Mouse (Mus musculus) ovary, postnatal 10 days (tissue): ENCODE measurements around the gene Pigg.
A peak's percentile ranks its signal among the peaks of the same experiment; 100 is the strongest.

Experiments
- DNase-seq: peaks from one replicate; pipeline ENCODE4 v3.0.0; 2022; ENCODE audit warnings: low spot score

Pigg gene

DNA sequence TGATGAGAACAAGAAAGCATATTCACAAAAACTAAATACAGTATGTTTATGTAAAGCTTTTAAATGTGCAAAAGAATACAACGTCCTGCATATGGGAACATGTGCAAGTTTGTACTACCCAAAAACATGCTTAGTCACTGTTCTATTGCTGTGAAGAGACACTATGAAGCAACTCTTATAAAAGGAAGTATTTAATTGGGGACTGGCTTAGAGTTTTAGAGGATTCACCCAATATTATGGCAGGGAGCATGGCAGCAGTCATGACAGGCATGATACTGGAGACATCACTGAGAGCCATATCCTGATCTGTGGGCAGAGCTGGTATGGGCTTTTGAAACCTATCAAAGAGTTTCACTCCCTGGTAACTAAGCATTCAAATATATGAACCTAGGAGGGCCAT, 45.5 kb downstream of the Pigg start:
- DNase-seq, result no peak

DNA sequence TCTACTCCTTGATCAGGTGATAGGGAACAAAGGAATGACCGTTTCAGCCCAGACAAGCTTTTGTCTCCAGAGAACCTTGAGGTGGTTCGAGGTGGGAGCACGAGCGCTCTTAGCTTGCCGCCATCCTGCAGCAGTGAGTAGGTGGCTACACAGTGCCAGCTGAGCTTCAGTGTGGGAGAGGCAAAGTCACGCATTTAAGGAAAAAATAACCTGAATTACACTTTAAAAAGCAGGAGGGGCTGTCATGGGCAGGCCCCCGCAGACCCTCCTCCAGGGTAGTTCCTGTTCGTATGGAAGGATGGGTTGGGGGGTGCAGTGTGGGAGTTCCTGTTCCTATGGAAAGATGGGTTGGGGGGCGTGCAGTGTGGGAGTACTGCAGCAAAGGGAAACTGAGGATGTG, 47.1 kb downstream of the Pigg start:
- no peak for DNase-seq

DNA sequence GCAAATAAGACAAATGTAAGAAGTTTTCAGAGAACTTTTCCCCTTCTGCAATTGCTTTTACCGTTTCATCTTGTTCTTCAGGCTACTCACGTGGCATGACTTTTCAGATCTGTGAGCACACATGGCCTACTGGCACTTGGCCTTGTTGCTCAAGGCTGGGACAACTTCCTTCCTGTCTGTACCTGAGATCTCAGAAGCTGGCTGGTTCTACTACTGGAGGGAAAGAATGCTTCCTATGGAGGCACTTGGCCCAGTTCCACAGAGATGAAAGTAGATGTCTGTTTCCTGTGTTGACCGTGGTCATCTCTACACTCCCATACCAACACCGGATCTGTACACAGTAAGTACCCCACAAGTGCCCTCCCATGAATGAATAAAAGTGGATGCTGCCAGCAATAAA, 47.8 kb downstream of the Pigg start:
- DNase-seq, result no peak

DNA sequence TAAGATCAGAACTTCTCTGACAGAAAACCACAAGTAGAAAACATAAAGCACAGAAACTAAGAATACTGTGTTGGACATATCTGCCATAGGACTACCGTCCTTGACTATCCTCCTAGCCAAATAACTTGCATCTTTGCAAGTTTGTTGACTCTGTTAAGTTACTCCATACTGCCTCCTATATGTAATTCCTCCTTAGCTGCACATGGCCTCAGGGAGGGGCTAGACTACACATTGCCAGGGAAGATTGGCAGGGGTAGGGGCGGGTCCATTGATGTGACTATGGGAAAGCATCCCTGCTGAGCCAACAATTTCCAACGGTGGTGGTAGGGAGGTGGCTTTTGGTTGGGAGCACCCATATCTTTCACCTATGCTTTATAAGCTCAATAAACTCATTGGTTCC, 49.9 kb downstream of the Pigg start:
- DNase-seq, result no peak

DNA sequence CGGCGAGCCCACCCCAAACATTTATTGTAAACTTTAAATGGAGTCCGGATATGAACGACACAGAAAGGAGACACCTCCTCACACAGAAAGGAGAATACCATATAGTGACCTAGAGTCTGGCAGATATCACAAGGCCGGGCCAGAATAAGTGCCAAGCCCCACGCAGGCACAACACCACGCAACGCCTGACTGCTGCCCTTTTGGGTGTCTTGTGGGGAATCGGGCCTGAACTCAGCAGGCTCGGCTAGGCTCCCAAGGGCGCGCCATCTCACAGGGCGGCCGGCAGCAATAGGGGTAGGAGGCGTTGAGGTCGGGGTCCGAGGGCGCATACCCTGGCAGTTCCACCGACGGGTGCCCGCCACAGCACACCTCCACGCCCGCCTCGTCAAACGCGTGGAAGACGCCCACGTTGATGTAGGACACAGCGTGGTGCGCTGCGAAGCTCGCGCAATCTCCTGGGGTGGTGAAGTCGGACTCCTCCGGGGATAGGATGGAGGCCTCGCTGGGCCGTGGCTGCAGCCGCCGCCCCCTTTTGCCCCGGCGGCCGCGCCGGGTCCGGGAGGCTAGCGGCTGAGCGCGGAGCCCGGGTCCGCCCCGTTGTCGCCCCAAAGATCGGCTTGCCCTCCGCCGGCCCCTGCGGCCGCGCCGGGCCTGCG, 54.0 kb downstream of the Pigg start:
- no peak for DNase-seq

DNA sequence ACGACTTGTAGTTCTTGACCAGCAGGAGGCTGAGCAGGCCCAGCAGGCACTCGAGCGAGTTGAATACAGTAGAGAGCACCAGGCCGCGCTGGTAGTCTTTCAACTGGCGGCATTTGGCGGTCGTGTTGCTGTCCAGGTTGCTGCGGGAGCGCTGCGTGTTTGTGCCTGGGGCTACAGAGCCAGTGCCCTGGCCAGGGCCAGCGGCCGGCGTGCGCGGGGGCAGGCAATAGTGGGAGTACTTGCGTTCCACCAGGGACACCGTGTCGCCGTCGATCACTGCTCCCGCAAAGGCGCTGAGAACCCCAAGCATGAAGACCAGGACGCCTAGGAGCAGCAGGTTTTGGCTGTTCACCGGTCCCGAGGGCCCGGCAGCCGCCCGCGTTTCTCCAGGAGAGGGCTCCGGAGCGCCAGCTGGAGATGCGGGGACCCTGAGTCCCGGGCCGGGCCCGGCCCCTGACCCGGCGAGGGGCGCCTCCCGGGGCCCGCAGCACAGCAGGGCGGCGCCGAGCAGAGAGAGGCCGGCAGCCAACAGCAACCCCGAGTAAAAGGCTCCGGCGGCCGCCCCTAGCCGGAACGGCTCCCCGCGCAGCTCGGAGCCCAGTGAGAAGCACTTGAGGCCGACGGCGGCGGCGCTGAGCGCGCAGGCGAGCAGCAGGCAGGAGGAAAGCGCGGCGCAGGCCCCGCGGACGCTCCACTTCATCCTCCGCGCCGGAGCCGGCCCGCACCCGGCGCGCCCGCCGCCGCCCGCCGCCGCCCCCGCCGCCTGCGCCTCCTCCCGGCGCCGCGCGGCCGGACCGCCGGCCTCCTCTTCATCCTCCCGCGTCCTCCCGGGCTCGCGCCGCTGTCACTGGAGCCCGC, 54.8 kb downstream of the Pigg start:
- peak; percentile 22 for DNase-seq

DNA sequence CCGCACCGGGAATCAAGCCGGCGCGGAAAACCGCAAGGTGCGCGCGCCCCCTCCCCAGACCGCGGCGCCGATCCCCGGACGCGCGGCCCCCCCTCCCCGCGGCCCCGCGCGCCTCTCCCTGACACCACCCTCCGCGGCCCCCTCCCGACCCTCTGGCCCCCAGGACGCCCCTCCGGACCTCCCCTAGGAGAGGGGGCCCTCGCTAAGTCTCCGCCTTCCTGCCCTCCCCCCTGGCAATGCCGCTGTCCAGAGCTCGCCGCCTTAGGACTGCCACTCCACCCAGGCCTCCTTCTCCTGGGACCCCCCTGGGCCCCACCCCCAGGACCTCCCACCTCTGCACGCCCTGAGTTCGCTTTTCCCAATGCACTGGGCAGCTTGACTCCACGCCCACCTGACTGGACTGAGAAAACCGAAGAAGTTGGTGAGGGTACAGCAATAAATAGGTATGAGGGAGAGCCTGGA, 55.5 kb downstream of the Pigg start, which contains the start of gene Gm42517:
Gene Gm42517 (minus strand): TSS at position 52 of the 462 bp plus-strand sequence.
- no peak for DNase-seq

DNA sequence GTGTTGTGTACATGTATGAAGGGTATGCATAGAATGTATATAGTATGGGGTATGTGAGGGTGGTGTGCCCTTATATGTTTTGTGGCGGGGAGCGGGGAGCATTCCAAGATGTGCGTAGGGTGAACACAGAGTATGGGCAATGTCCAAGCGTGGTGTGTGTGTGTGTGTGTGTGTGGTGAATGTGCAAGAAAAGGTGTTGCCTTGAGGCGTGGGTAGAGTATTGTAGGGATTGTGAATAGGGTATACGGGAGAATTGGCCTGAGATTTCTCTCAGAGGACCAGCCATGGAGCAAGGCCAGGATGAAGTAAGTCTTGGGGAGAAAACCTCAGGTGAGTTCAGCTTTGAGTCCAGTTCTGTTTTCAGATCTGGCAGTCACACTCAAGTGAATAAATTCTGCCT, 56.0 kb downstream of the Pigg start:
- DNase-seq, result no peak

DNA sequence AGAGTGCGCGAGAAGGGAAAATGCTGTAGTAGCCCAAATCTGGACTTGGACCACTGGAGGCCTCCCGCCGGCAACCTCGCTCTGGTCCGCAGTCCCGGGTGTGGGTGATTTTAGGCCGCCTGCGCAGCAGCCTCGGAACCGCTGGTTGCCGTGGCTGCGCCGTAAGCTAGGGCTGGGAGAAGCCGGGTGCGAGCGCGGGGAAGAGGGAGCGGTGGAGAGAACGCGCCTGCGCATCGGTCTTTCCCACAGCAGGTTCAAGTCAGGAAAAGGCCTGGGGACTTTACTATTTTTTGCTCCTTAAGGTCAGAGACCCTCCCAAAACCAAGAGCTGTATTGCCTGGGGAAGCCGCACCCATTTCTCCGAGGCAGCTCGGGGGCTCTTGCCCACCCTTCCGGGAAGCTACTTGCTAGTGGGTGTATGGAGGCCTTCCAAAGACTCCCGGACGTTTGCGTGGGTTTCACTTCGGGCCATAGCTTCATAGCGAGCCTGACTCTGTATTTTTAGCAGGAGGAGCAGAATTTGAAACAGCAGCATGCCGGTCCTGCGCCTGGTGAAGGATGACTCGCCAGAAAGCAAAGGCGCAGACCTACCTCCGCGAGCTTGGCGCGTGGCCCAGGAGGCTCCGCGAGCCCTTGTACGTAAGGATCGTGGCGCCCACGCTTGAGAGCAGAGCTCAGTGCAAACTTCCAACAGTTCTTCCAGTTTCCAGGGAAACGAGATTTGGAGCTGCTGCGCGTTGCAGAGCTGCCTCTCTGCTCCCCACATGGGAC, 56.6 kb downstream of the Pigg start:
- peak; percentile 9 for DNase-seq

DNA sequence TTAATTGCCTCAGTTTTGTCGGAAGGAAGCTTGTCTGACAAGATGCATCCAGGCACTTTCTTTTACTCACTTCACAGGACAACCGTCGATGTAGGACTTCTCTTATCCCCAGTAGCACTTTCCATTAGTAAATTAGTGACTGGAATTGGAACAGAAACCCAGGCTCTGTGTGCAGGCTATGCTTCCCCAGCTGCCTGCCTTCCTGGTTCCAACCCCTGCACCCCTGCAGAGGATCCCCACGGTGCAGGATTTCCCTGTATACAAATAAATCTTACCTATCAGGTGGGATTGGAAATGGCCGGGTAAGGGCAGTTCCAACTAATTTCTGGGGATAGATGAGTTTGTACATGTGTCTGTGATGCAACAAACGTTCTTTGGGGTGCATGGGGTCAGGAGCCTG, 57.6 kb downstream of the Pigg start:
- no peak for DNase-seq

DNA sequence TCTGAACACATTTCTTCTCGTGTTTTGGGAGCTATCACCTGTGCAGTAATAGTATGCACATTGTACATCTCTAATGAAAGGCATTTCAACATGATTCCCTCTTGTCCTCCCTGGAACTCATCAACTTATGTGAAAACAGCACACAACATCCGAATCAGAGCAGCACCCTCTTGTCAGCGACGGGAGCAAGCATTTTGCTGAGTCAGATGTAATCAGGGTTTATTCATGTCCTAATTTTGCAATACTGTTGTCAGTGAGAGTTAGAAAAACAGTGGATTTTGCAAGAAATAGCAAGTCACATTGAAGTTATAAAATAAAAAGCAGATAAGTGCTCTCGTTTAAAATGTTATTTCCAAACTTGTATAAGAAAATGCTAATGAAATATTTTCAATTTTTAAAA, 61.7 kb downstream of the Pigg start:
- no peak for DNase-seq

DNA sequence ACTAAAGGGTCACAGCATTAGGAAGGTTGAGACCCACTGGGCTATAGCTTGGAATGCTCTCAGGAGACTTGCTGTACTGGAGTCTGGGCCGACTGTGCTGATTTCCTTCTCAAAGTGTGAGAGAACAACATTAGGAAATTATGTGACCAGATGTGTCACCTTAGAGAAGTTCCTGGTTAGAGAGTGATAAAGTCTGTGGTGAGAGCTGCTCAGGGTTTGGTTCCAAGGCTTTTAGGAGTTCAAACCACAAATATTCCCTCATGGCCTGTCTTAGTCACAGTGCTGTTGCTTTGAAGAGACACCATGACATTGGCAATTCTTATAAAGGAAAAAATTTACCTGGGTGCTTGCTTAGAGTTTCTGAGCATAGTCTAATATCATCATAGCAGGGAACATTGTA, 63.6 kb downstream of the Pigg start:
- DNase-seq, result no peak

DNA sequence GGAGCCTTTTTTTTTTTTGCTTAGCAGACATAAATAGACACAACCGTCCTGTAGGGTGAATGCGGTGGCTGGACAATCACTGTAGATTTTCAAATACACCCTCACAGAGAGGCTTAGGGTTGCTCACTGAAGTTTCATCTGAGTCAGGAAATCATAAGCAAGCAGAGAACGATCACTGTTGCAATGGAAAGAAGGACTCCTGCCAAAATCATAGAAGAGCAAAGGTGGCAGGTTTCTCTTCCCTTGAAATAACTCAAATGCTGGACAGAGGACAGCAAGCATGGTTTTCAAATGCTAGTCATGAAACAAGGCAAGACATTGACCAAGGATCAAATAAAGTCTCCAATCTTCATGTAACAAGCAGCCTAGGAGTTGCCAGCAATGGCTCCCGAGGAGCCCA, 65.9 kb downstream of the Pigg start:
- no peak for DNase-seq

DNA sequence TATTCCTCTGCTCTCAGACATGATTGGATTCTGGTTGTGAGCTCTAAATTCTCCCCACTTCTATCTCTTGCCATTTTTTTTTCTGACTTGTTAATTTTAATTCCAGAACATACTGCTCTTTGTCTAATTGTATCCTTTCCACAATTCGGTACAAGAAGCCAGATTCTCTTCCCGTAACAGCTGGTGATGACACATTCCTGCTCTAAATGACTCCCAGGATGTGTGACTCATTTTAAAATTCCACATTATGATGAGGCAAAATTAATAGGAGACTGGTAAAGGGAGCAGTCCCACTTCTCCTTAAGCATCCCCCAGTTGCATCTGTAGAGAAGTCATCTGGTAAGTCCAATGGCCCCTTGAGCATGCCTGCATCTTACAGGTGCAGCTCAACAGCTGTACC, 73.2 kb downstream of the Pigg start:
- no peak for DNase-seq

DNA sequence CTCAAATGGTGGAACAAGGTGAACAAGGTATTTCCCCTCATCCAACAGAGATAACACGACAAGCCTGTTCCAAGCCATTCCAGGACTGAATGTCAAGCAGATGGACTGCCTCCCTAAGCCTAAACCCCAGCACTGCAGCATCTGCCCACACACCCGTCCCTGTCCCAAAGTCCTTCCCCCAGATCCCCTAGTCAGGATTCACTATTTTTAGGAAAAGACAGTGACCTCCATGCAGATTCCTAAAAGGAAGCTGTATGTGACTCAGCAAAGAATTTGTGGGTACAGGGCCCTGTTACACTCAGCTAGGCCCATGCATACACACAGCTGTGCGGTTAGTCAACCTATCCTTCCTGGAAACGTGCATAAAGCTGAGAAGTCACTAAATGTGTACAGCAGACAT, 74.0 kb downstream of the Pigg start:
- DNase-seq, result no peak

DNA sequence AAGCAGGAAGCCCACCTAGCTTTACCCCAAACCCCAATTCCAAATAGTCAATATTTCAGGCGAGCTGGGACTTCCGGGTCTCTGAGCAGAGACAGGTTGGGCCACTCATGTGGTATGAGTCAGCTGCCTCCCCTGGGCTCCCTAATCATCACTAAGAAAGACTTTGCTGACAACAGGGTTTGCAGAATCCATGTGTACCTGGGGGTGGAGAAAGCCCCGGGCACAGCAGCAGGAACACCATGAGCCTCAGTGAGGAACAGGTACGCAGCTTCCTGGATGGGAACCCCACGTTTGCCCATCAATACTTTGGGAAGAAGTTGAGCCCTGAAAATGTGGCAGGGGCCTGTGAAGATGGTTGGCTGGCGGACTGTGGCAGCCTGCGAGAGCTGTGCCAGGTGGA, 75.8 kb downstream of the Pigg start, which contains the start of gene Pde6b:
Gene Pde6b (plus strand): TSS at position 191 of the 400 bp plus-strand sequence.
- no peak for DNase-seq

DNA sequence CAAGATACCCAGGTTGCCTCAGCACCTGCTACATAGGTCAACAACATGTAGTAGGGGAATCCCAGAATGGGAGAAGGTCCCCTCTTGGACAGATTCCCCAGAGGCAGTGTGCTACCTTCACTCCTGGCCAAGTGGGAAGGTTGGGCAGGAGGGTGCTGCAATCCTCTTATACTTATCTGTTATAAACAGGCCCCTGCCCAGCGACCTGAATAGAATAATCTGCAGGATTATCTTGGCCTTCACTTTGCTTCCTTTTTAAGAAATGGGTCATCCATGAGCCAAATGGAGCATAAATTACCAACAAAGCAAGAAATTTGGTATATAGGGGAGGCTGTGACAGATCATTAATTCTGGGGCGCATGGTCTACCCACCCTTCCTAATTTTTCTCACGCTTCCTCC, 77.3 kb downstream of the Pigg start:
- no peak for DNase-seq
